Mouse (Mus musculus): Measurements from ENCODE around the gene Aldh1l1.

DNA sequence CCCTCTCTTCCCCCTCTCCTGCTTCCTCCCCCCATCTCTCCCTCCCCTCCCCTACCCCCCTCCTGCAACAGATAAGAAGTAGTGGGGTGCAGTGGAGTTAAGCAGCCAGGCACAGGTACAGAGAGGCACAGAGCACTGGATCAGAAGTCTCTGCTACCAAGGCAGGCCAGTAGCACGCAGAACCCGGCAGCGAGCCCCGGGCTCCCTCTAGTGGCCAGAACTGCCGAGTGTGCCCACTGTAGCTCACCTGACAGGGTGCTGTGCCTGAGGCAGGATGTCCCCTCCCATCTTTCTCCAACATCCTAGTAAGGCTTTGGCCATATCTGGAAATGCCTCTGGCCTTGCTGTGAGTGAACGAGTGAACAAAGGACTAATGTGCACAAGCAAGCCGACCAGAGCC is 51.7 kb downstream of the Aldh1l1 start:
- TF ChIP-seq CTCF (IDR thresholded peaks at IDR 0.05; ENCODE audit: insufficient read depth, low read length) (peak; percentile 78), POLR2A (IDR thresholded peaks at IDR 0.05; ENCODE audit: borderline replicate concordance, extremely low read depth, low read depth, low read length) (no peak)
